Mouse (Mus musculus): ENCODE measurements around the gene Flt3l. TPM values are rescaled to one million over a fixed set of nuclear protein-coding genes. Genes with fewer than 3 reads are reported as not detected.

Flt3l gene
- total RNA-seq (2021) = 1 to 10 TPM; 5.5 to 6.4 TPM
- 47.4 and 59.1 TPM in 2 replicates for polyA plus RNA-seq (2012; rRNA removed)
- long read RNA-seq, partial matches to known transcripts = 0 of 4 reads
- long read RNA-seq, other reads (novel, unspliced or antisense) = 4 of 4 reads

DNA sequence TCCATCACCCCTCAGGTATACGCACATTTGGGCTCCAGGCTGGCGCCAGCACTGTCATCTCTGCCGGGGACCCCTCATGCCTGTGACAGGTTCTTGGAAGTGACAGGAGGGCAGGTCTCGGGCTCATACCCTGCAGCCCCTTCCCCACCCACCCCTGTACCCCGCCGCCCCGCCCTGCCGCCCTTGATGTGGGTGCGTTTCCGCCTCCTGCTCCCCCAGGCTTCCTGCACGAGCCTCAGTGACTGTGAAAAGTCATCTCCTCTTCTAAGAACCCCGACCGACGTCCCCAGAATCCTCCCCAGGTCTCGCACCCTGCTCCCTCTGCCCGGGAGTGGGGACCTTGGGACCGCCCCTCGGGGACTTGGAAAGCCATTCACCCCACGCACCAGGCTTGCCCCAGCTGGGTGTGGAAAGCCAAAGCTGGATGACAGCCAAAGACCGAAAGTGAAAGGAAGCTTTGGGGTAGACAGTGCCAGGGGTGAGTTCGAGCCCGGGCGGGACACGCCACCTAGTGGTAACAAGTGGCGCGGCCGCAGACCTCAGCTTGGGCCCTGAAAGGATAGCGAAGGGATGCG is at the start of gene Flt3l, which contains the start of gene Gm45713:
Gene Flt3l (minus strand): TSS at position 440 of the 575 bp plus-strand sequence.
Gene Gm45713 (minus strand): TSS at position 239 of the 575 bp plus-strand sequence.
- Histone ChIP-seq H3K27ac (peak within 1 kb of the TSS; percentile 96), H3K4me3 (peak within 1 kb of the TSS; percentile 69), H3K27me3 (ENCODE audit: control insufficient read depth, insufficient read depth, low read length) (no peaks in the 10 kb centered on the region), H3K36me3 (ENCODE audit: control insufficient read depth, insufficient read depth, low read length) (no peaks in the 10 kb centered on the region), H3K4me1 (ENCODE audit: control insufficient read depth, insufficient read depth, low read length) (peaks cover 4% of the 10 kb centered on the region; the same call in 1 of the 2 replicates), H3K79me2 (replicated peaks; ENCODE audit: control insufficient read depth, insufficient read depth, low read length) (no peaks in the 10 kb centered on the region), H3K9ac (ENCODE audit: low read depth, low read length) (peak within 1 kb of the TSS; percentile 78)
- 2% methylated on average over 28 of the region's 29 CpGs for WGBS
- intact Hi-C loops (cut with DNase I) = loop anchor here (1.0 to 5.0 kb wide), 2 partner anchors 56 to 154 kb away; no protein-coding TSS in a partner anchor
- TF ChIP-seq CTCF (IDR thresholded peaks at IDR 0.05) = no peak
- TF ChIP-seq POLR2A (IDR thresholded peaks at IDR 0.05; ENCODE audit: insufficient read depth, low read depth, low read length) = peak; percentile 59
- peak; percentile 87; the same call in 1 of the 2 replicates for TF ChIP-seq EP300 (IDR thresholded peaks at IDR 0.05; ENCODE audit: insufficient read depth, low read depth, low read length)
- DNase-seq = peak; percentile 94 to 95

DNA sequence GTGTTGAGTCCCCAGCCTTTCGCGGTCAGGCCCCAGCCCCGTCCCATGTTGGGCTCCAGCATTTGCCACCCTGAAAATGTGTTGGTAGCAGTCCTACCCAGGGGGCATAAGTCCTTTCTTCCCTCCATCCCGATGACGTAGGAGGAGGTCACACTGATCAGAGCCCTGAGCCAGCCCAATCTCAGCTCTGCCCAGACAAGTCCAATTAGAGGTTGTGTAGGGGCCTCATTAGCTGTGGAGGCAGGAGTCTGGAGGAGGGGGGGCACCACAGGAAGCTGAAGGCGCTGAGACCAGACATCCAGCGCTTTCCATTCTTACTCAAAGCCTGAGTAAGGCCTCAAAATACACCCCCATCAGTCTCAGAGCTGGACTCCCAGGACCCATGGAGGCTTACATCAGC is 49.7 kb upstream of the Flt3l start:
- DNase-seq = no peak
- Histone ChIP-seq H3K9ac (ENCODE audit: low read depth, low read length) (no peak overlapping the region), H3K4me1 (ENCODE audit: control insufficient read depth, insufficient read depth, low read length) (no peaks in the 10 kb centered on the region), H3K27me3 (ENCODE audit: control insufficient read depth, insufficient read depth, low read length) (peaks cover 15% of the 10 kb centered on the region; the same call in 1 of the 2 replicates), H3K27ac (no peak overlapping the region), H3K36me3 (ENCODE audit: control insufficient read depth, insufficient read depth, low read length) (no peaks in the 10 kb centered on the region), H3K4me3 (no peak overlapping the region), H3K79me2 (replicated peaks; ENCODE audit: control insufficient read depth, insufficient read depth, low read length) (no peaks in the 10 kb centered on the region)
- intact Hi-C loops (cut with DNase I) = no loop called here
- TF ChIP-seq CTCF (IDR thresholded peaks at IDR 0.05) (no peak), POLR2A (IDR thresholded peaks at IDR 0.05; ENCODE audit: insufficient read depth, low read depth, low read length) (no peak), EP300 (IDR thresholded peaks at IDR 0.05; ENCODE audit: insufficient read depth, low read depth, low read length) (no peak)
- WGBS = 66% methylated on average over 7 of the region's 7 CpGs

DNA sequence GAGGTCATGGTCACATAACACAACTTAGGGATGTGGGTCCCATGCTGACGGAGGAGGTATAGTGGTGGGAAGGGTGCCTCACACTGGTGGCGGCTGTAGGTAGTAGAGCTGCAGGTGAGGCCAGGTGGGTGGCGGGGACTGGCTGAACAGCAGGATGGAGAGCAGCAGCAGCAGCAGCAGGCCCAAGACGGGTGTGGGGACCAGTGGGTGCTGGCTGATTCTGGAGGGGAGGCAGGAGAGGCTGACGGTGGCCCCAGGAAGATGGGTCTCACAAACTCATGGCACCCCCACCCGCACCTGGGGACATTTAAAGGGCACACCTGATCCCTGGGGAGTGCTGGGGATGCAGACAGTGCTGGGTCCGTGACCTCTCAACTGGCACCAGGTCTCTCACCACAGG is 47.4 kb upstream of the Flt3l start:
- DNase-seq = no peak
- H3K27ac ChIP-seq = no peak overlapping the region
- no peak for TF ChIP-seq POLR2A (IDR thresholded peaks at IDR 0.05; ENCODE audit: insufficient read depth, low read depth, low read length)
- H3K9ac ChIP-seq (ENCODE audit: low read depth, low read length) = no peak overlapping the region
- intact Hi-C loops (cut with DNase I) = no loop called here
- no peak overlapping the region for H3K4me3 ChIP-seq
- peaks cover 15% of the 10 kb centered on the region; the same call in 1 of the 2 replicates for H3K27me3 ChIP-seq (ENCODE audit: control insufficient read depth, insufficient read depth, low read length)
- 78% methylated on average over 7 of the region's 7 CpGs for WGBS
- no peaks in the 10 kb centered on the region for H3K4me1 ChIP-seq (ENCODE audit: control insufficient read depth, insufficient read depth, low read length)
- no peaks in the 10 kb centered on the region for H3K79me2 ChIP-seq (replicated peaks; ENCODE audit: control insufficient read depth, insufficient read depth, low read length)
- H3K36me3 ChIP-seq (ENCODE audit: control insufficient read depth, insufficient read depth, low read length) = no peaks in the 10 kb centered on the region

DNA sequence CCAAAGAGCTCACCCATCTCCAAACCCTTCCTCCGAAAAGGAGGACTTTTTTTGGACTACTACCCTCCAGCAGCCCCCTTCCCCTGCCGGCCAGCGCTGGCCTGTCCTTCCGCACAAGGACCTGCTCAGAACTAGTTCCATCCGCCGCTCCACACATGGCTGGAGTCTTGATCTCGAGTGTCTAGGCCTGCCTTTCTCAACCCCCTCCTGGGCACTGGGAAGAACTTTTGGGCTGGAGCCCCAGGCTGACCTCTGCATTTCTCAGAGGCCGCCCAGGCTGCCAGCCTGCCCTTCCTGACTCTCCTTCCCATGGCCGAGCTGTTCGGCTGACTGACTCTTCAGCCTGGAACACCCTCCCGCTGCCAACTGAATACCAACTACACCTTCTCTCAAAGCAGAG is 46.4 kb upstream of the Flt3l start:
- intact Hi-C loops (cut with DNase I) = no loop called here
- DNase-seq = no peak
- H3K4me3 ChIP-seq = peak overlapping the region; percentile 50
- WGBS = 15% methylated on average over 11 of the region's 11 CpGs
- H3K9ac ChIP-seq (ENCODE audit: low read depth, low read length) = peak overlapping the region; percentile 11; the same call in 1 of the 2 replicates
- H3K4me1 ChIP-seq (ENCODE audit: control insufficient read depth, insufficient read depth, low read length) = no peaks in the 10 kb centered on the region
- H3K36me3 ChIP-seq (ENCODE audit: control insufficient read depth, insufficient read depth, low read length) = no peaks in the 10 kb centered on the region
- no peak overlapping the region for H3K27ac ChIP-seq
- peaks cover 15% of the 10 kb centered on the region; the same call in 1 of the 2 replicates for H3K27me3 ChIP-seq (ENCODE audit: control insufficient read depth, insufficient read depth, low read length)
- TF ChIP-seq EP300 (IDR thresholded peaks at IDR 0.05; ENCODE audit: insufficient read depth, low read depth, low read length) = no peak
- no peak for TF ChIP-seq CTCF (IDR thresholded peaks at IDR 0.05)
- H3K79me2 ChIP-seq (replicated peaks; ENCODE audit: control insufficient read depth, insufficient read depth, low read length) = no peaks in the 10 kb centered on the region

DNA sequence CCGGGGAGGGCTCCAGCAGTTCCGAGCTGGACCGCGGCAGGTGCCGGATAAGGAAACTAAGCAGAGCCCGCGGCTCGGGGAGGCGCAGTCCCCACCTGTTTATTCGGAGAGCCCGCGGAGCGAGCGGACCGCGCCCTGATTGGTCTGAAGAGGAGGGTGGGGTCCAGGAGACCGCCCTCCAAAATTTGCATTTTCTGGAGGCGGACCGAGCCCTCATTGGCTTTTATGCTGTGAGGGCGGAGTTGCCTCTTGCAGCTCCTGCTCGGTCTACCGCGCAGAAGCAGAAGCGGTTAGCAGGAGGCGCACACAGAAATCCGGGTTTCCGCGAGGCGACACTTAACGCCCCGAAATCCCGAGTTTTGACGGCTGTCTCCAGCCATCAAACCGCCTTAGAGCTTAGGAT is 46.0 kb upstream of the Flt3l start:
- intact Hi-C loops (cut with DNase I) = no loop called here
- 1% methylated on average over 34 of the region's 34 CpGs for WGBS
- peak overlapping the region; percentile 11; the same call in 1 of the 2 replicates for H3K9ac ChIP-seq (ENCODE audit: low read depth, low read length)
- H3K36me3 ChIP-seq (ENCODE audit: control insufficient read depth, insufficient read depth, low read length) = no peaks in the 10 kb centered on the region
- TF ChIP-seq CTCF (IDR thresholded peaks at IDR 0.05) (no peak), POLR2A (IDR thresholded peaks at IDR 0.05; ENCODE audit: insufficient read depth, low read depth, low read length) (peak; percentile 77), EP300 (IDR thresholded peaks at IDR 0.05; ENCODE audit: insufficient read depth, low read depth, low read length) (no peak)
- H3K27ac ChIP-seq = no peak overlapping the region
- no peaks in the 10 kb centered on the region for H3K79me2 ChIP-seq (replicated peaks; ENCODE audit: control insufficient read depth, insufficient read depth, low read length)
- peak overlapping the region; percentile 50 for H3K4me3 ChIP-seq
- no peaks in the 10 kb centered on the region for H3K4me1 ChIP-seq (ENCODE audit: control insufficient read depth, insufficient read depth, low read length)
- peaks cover 18% of the 10 kb centered on the region for H3K27me3 ChIP-seq (ENCODE audit: control insufficient read depth, insufficient read depth, low read length)
- peak; percentile 86 to 90 for DNase-seq

DNA sequence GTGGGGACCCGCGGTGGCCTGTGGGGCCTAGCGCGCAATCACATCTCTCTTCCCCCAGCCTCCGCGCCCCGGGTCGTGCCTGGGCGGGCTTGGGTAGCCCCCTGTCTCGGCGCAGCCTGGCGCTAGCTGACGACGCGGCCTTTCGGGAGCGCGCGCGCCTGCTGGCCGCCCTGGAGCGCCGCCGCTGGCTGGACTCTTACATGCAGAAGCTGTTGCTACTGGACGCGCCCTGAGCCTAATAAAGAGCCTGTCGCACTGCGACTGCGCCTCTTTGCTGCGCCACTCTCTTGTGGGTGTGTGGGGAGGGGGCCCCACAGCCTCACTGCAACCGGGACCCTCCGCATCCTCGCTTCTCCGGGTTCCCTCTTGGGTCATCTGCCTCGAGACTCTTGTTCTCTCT is 45.3 kb upstream of the Flt3l start:
- TF ChIP-seq EP300 (IDR thresholded peaks at IDR 0.05; ENCODE audit: insufficient read depth, low read depth, low read length) = no peak
- peak; percentile 5; the same call in 1 of the 2 replicates for TF ChIP-seq CTCF (IDR thresholded peaks at IDR 0.05)
- no peaks in the 10 kb centered on the region for H3K79me2 ChIP-seq (replicated peaks; ENCODE audit: control insufficient read depth, insufficient read depth, low read length)
- no peaks in the 10 kb centered on the region for H3K4me1 ChIP-seq (ENCODE audit: control insufficient read depth, insufficient read depth, low read length)
- no peak overlapping the region for H3K27ac ChIP-seq
- WGBS = 5% methylated on average over 35 of the region's 35 CpGs
- intact Hi-C loops (cut with DNase I) = no loop called here
- no peak overlapping the region for H3K4me3 ChIP-seq
- no peaks in the 10 kb centered on the region for H3K36me3 ChIP-seq (ENCODE audit: control insufficient read depth, insufficient read depth, low read length)
- H3K9ac ChIP-seq (ENCODE audit: low read depth, low read length) = no peak overlapping the region
- peaks cover 21% of the 10 kb centered on the region for H3K27me3 ChIP-seq (ENCODE audit: control insufficient read depth, insufficient read depth, low read length)
- no peak for DNase-seq
